Mouse (Mus musculus) MEL (cell line): ENCODE results near the gene Rdh11. TPM values are rescaled to one million over a fixed set of nuclear protein-coding genes. Genes with fewer than 3 reads are reported as not detected.

Experiments used
- DNase-seq: peaks from one replicate; pipeline ENCODE4 v3.0.0; 2011; ENCODE audit warnings: low read depth, low spot score
- H3K27ac ChIP-seq: 2 replicates; pipeline ENCODE4 v1.5.1; 2012; ENCODE audit warnings: low read depth, mild to moderate bottlenecking, control low read depth, low read length, moderate library complexity; ENCODE audit not compliant: control insufficient read depth
- H3K27me3 ChIP-seq, 2 experiments: fragments of 150-350 bp in 1 of 2; sonication (generic) in 1 of 2; 2 replicates each; pipeline ENCODE4 v1.6.1; 2012; ENCODE audit warnings: low read length in 2 of 2, mild to moderate bottlenecking in 2 of 2, improper control_type of control experiment in 1 of 2, moderate library complexity in 1 of 2; ENCODE audit not compliant: insufficient read depth in 2 of 2, control insufficient read depth in 1 of 2
- H3K36me3 ChIP-seq, 2 experiments: 2 replicates each; pipeline ENCODE4 v1.6.1; 2012 to 2014; ENCODE audit warnings: low read length in 2 of 2, improper control_type of control experiment in 1 of 2, inconsistent platforms in 1 of 2, mild to moderate bottlenecking in 1 of 2; ENCODE audit not compliant: insufficient read depth in 2 of 2, control insufficient read depth in 1 of 2
- H3K4me1 ChIP-seq, 2 experiments: fragments of 150-350 bp in 1 of 2; sonication (generic) in 1 of 2; 2 replicates each; pipeline ENCODE4 v1.6.1; 2012; ENCODE audit warnings: low read length in 2 of 2, improper control_type of control experiment in 1 of 2, mild to moderate bottlenecking in 1 of 2; ENCODE audit not compliant: insufficient read depth in 2 of 2, control insufficient read depth in 1 of 2
- H3K4me3 ChIP-seq, 2 experiments: fragments of 150-350 bp in 1 of 2; sonication (generic) in 1 of 2; 2 replicates each; pipeline ENCODE4 v1.5.1; 2012; ENCODE audit warnings: low read depth in 2 of 2, low read length in 2 of 2, mild to moderate bottlenecking in 2 of 2, moderate library complexity in 2 of 2, control low read depth in 1 of 2, improper control_type of control experiment in 1 of 2; ENCODE audit not compliant: control insufficient read depth in 1 of 2, insufficient read depth in 1 of 2
- H3K79me2 ChIP-seq: 2 replicates; pipeline ENCODE4 v1.6.1; 2012; ENCODE audit warnings: mild to moderate bottlenecking, low read length, moderate library complexity; ENCODE audit not compliant: control insufficient read depth, poor library complexity, insufficient read depth
- H3K9ac ChIP-seq: 2 replicates; pipeline ENCODE4 v1.6.1; 2012; ENCODE audit warnings: low read depth, mild to moderate bottlenecking, control low read depth, low read length, moderate library complexity; ENCODE audit not compliant: control insufficient read depth, poor library complexity, severe bottlenecking
- H3K9me3 ChIP-seq: fragments of 150-350 bp; sonication (generic); replicated peaks from 2 replicates; pipeline ENCODE4 v1.6.1; 2012; ENCODE audit warnings: mild to moderate bottlenecking, low read length, improper control_type of control experiment, moderate library complexity; ENCODE audit not compliant: insufficient read depth
- BHLHE40 ChIP-seq: IDR thresholded peaks from 2 replicates; pipeline ENCODE4 v1.6.1; 2012; ENCODE audit warnings: low read depth, mild to moderate bottlenecking, inconsistent platforms, low read length, improper control_type of control experiment, borderline replicate concordance
- CHD2 ChIP-seq: IDR thresholded peaks from 2 replicates; pipeline ENCODE4 v1.6.1; 2011; ENCODE audit warnings: low read length, improper control_type of control experiment
- CTCF ChIP-seq, 3 experiments: IDR thresholded peaks in 2 of 3; conservative IDR thresholded peaks in 1 of 3; 2 replicates each; pipeline ENCODE4 v1.5.1; 2011 to 2012; ENCODE audit warnings: low read length in 3 of 3, low read depth in 2 of 3, mild to moderate bottlenecking in 2 of 3, improper control_type of control experiment in 1 of 3, inconsistent platforms in 1 of 3, mixed read lengths in 1 of 3, moderate library complexity in 1 of 3; ENCODE audit not compliant: control insufficient read depth in 1 of 3, insufficient read depth in 1 of 3, poor library complexity in 1 of 3, severe bottlenecking in 1 of 3
- EP300 ChIP-seq, 2 experiments: IDR thresholded peaks; 2 replicates each; pipeline ENCODE4 v1.6.1; 2011; ENCODE audit warnings: improper control_type of control experiment in 2 of 2, low read length in 2 of 2, low read depth in 1 of 2, mild to moderate bottlenecking in 1 of 2
- GABPA ChIP-seq: IDR thresholded peaks from 2 replicates; pipeline ENCODE4 v1.6.1; 2012; ENCODE audit warnings: low read depth, mild to moderate bottlenecking, inconsistent platforms, low read length, improper control_type of control experiment, moderate library complexity
- JUND ChIP-seq: IDR thresholded peaks from 2 replicates; pipeline ENCODE4 v1.6.1; 2011; ENCODE audit warnings: low read depth, mild to moderate bottlenecking, improper control_type of control experiment, low read length
- MXI1 ChIP-seq: IDR thresholded peaks from 2 replicates; pipeline ENCODE4 v1.6.1; 2011; ENCODE audit warnings: mild to moderate bottlenecking, low read depth, low read length, improper control_type of control experiment
- POLR2A ChIP-seq, 2 experiments: IDR thresholded peaks; 2 replicates each; pipeline ENCODE4 v1.6.1; 2011 to 2012; ENCODE audit warnings: low read length in 2 of 2, mild to moderate bottlenecking in 2 of 2, control low read depth in 1 of 2, improper control_type of control experiment in 1 of 2, low read depth in 1 of 2, moderate library complexity in 1 of 2; ENCODE audit not compliant: control insufficient read depth in 1 of 2, insufficient read depth in 1 of 2, poor library complexity in 1 of 2
- RAD21 ChIP-seq: IDR thresholded peaks from 2 replicates; pipeline ENCODE4 v1.6.1; 2011; ENCODE audit warnings: mild to moderate bottlenecking, low read depth, low read length, improper control_type of control experiment
- SIN3A ChIP-seq: IDR thresholded peaks from 2 replicates; pipeline ENCODE4 v1.6.1; 2012; ENCODE audit warnings: low read length, improper control_type of control experiment, inconsistent platforms
- SMC3 ChIP-seq: IDR thresholded peaks from 2 replicates; pipeline ENCODE4 v1.6.1; 2011; ENCODE audit warnings: low read depth, low read length, improper control_type of control experiment
- TAL1 ChIP-seq: IDR thresholded peaks from 2 replicates; pipeline ENCODE4 v1.6.1; 2012; ENCODE audit warnings: mild to moderate bottlenecking, inconsistent platforms, low read length, moderate library complexity, mixed read lengths
- TCF12 ChIP-seq: IDR thresholded peaks from 2 replicates; pipeline ENCODE4 v1.6.1; 2014; ENCODE audit warnings: low read depth, mild to moderate bottlenecking, inconsistent platforms, low read length, improper control_type of control experiment, moderate library complexity
- USF1 ChIP-seq: IDR thresholded peaks from 2 replicates; pipeline ENCODE4 v1.6.1; 2014; ENCODE audit warnings: low read depth, mild to moderate bottlenecking, inconsistent platforms, low read length, improper control_type of control experiment, moderate library complexity
- ZC3H11A ChIP-seq: IDR thresholded peaks from 2 replicates; pipeline ENCODE4 v1.6.1; 2012; ENCODE audit warnings: low read depth, mild to moderate bottlenecking, inconsistent platforms, low read length, improper control_type of control experiment
- ZKSCAN1 ChIP-seq: IDR thresholded peaks from 2 replicates; pipeline ENCODE4 v1.6.1; 2012; ENCODE audit warnings: low read depth, mild to moderate bottlenecking, inconsistent platforms, low read length, improper control_type of control experiment, moderate library complexity
- polyA plus RNA-seq, 2 experiments: library from polyadenylated mRNA; stranded (reverse) in 1 of 2; unstranded in 1 of 2; fragments of >175 nt in 1 of 2; fragments of >200 nt in 1 of 2; gene quantifications; 2 replicates each; pipeline versions ENCODE4 v1.2.1 to v1.2.4; 2012; ENCODE audit warnings: low replicate concordance in 2 of 2, low read depth in 1 of 2; ENCODE audit not compliant: insufficient read length in 2 of 2, insufficient read depth in 1 of 2, missing spikeins in 1 of 2
- total RNA-seq: library from RNA; depleted of rRNA; stranded (reverse); fragments of 300-350 nt; gene quantifications from 2 replicates; pipeline ENCODE4 v1.2.3, GENCODE M21; 2012

The Rdh11 gene
- total and polyA plus RNA-seq, 3 experiments: 22.0 to 44.5 (median 29.8) TPM

DNA sequence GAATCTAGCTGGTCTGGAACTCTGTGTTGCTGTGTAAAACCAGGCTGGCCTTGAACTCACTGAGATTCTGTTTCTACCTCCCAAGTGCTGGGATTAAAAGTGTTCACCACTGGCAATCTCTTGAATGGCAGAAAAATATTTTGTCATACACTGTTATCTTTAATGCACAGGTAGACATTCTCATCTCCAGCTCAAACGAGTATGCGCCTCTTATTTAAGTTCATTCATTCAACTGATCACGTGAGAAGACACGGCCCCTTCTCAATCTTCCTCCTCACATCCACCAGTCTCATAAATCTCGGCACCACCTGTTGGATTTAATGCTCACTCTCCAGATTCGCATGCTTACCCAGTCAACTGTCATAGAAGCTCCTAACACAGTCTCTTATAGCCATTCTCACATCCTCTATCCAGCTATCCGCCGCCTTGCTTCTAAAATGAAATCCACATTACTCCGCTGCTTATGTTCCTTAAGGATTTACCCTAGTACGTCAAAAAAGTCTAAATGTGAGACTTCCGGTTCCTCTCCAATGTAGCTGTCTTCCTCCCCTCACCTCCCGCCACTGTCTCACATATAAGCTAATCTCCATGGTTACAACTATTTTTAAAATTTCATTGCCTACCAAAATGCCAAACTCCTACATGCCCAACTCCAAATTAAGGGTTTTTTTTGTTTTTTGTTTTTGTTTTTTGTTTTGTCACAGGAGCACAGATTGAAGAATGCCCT lies 20.7 kb downstream of the Rdh11 start:
- Histone ChIP-seq H3K27me3 (no peaks in the 10 kb centered on the region), H3K9ac (peak overlapping the region; percentile 98), H3K4me1 (peaks cover 9 to 10% of the 10 kb centered on the region in 2 experiments), H3K79me2 (peaks cover 21% of the 10 kb centered on the region), H3K27ac (no peak overlapping the region; the same call in 1 of the 2 replicates), H3K36me3 (peaks cover 0 to 22% of the 10 kb centered on the region in 2 experiments), H3K9me3 (no peaks in the 10 kb centered on the region), H3K4me3 (peak overlapping the region; percentile 77 to 88)
- TF ChIP-seq USF1 (peak; percentile 41; the same call in 1 of the 2 replicates), GABPA (no peak), TAL1 (no peak), BHLHE40 (peak; percentile 26; the same call in 1 of the 2 replicates), ZKSCAN1 (no peak), ZC3H11A (no peak), RAD21 (no peak), POLR2A (IDR thresholded peaks at IDR 0.05; ENCODE audit: control insufficient read depth in 1 of 2, insufficient read depth in 1 of 2, low read depth in 1 of 2, low read length in 2 of 2, poor library complexity in 1 of 2) (no peak)
- DNase-seq: no peak

DNA sequence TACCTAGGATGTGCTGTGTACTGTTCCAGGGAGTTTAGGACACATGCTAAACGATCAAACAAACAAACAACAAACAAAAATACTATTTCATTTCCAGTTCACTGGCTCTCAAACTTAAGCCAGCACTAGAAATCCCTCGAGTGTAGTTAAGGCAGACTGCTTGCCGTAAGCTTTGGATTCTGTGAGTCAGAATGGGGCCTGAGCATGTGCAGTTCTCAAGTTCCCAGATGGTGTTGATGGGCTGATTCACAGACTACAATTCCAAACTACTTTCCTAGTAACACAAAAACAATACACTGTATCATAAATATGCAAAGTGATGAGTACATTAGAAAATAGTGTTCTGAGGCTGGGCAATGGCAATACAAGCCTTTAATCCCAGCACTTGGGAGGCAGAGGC lies 21.7 kb downstream of the Rdh11 start:
- Histone ChIP-seq H3K27me3 (no peaks in the 10 kb centered on the region), H3K27ac (no peak overlapping the region), H3K9ac (no peak overlapping the region), H3K36me3 (peaks cover 4 to 22% of the 10 kb centered on the region in 2 experiments), H3K4me3 (no peak overlapping the region), H3K79me2 (peaks cover 21% of the 10 kb centered on the region), H3K9me3 (no peaks in the 10 kb centered on the region), H3K4me1 (peaks cover 9 to 10% of the 10 kb centered on the region in 2 experiments)
- no peak for DNase-seq
- TF ChIP-seq EP300 (IDR thresholded peaks at IDR 0.05; ENCODE audit: low read depth in 1 of 2, low read length in 2 of 2): no peak
- no peak for TF ChIP-seq JUND
- TF ChIP-seq SIN3A: no peak
- TF ChIP-seq CHD2: no peak
- TF ChIP-seq MXI1: no peak

DNA sequence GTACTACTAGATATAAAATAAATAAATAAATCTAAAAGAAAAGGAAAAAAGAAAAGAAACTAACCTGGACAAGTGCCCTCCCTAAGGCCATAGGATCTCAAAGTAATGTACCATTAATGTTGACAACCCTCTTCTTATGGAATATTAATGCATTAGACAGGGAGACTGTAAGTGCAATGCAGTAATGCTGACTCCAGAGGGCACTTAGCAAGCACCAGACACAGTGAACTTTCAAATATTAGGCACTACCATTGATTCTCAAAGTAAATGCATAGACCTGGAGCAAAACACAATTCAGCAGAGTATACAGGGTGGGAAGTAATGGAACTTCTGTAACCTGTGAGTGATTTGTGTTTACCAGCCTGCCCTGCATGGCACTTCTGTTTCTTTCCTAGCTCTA lies 22.9 kb downstream of the Rdh11 start:
- peaks cover 11 to 19% of the 10 kb centered on the region in 2 experiments for H3K36me3 ChIP-seq
- peak; percentile 18 for DNase-seq
- H3K9me3 ChIP-seq: no peaks in the 10 kb centered on the region
- H3K79me2 ChIP-seq: peaks cover 21% of the 10 kb centered on the region
- H3K4me3 ChIP-seq: no peak overlapping the region
- H3K9ac ChIP-seq: no peak overlapping the region
- no peak overlapping the region for H3K27ac ChIP-seq
- peaks cover 9 to 10% of the 10 kb centered on the region in 2 experiments for H3K4me1 ChIP-seq
- H3K27me3 ChIP-seq: no peaks in the 10 kb centered on the region
- TF ChIP-seq RAD21: 0 out of 2 replicates have a peak, but pooled peaks have one; percentile 3
- TF ChIP-seq CTCF (IDR thresholded peaks at IDR 0.05 in 2 of 3, conservative IDR thresholded peaks at IDR 0.05 in 1 of 3; ENCODE audit: control insufficient read depth in 1 of 3, insufficient read depth in 1 of 3, low read depth in 2 of 3, low read length in 3 of 3, poor library complexity in 1 of 3, severe bottlenecking in 1 of 3): peak in 1 of 3 experiments; percentile 37; a peak in 2 of 6 replicates
- no peak for TF ChIP-seq TCF12
- peak; percentile 30; the same call in 1 of the 2 replicates for TF ChIP-seq SMC3
